Mouse (Mus musculus): ENCODE measurements around the gene Nup62.
"Not testable (repeated sequence)": the region's sequence is repeated elsewhere in the genome, so short reads cannot be mapped to it uniquely, and the experiment has no call there.

Gene Nup62

DNA sequence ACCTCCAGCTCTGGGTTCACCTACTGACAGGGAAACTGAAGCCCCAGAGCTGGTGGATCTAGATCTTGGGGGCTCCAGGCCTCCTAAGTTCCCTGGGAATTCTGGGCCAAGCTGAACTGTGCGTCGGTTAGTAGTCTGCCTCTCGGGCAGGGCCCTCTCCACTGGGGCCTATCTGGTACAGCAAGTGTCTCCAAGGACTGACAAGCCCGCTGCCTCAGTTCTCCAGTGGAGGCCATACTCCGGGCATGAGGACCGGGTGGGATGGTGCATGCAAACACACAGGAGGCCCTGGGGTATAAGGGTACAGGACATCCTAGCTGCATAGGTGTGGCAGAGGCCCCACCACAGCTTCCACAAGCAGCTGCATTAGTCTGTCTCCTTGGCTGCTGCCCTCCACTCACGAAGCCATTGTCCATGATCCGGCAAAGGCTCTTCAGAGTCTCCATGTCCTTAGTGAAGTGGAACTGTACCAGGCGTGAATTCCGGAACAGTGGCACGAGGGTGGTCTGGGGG, 48.1 kb downstream of the Nup62 start:
- no peak for DNase-seq (ENCODE audit: low spot score)

DNA sequence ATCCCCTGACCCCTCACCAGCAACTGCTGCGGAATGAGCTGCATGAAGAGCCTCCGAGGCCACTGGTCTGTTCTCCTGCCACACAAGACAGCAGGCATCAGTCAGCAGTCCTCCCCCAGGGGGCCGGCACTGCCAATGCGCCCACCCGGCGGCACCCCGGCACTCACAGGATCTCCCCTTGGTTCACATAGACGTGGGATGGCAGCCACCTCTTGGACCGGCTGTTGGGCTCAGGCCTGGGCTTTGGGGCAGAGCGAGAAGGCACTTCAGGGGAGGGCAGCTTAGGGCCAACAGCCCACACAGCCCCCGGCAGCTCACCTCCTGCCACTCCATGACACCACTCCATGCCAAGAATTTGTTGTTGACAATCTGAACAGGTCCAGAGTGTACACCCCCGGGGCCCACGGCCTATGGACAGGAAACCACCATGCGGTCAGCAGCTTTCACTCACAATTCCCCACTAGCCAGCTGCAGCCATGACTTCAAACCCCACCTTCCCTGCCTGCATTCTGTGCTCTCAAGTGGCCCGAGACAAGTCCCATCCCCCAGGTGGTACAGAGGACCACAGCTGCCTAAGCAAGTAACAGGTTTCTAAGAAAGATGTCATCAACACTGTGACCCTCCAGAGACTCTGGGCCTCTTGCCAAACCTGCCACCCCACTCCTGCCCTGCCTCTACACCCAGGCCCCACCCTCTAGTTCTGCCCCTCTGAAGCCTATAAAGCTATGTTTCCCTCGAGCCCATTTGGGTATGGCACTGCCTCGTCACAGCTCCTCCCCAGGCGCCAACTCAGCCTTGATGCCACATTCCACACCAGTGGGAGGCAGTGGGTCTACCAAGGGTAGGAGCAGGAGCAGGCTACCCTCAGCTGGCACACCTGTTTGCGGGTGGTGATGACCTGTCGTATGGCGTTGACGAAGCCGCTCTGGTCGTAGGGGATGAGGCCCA, 49.0 kb downstream of the Nup62 start:
- peak; percentile 59 for DNase-seq (ENCODE audit: low spot score)

DNA sequence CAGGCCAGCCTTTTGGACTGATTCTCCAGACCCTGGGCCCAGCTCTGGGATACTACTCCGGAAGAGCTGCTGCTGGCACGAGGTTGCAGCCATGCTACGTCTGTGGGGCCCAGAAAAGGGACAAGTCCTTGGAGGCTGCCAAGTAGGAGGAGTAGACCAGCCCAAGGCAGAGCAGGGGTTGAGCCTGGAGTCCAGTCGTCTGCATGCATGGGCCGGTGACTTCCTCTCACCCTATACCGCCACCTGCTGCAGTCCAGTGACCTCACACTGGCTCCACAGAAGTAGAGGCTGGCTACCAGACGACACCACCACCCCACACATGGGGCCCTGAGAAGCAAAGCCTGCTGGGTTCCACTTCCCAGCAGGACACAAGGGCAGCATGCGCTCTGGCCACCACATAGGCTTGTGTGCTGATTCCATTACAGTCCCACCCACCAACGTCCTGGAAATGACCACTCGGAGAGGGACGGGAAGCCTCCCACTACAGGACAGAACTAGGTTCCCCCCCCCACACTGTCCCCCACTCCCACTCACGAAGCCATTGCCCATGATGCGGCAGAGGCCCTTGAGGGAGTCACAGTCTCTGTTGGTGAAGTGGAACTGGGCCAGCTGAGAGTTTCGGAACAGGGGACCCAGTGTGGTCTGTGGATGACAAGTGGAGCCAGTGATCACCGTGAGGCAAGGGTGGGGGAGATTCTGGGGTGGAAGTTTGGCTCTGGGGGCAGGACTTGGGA, 50.6 kb downstream of the Nup62 start:
- peak; percentile 88 for DNase-seq (ENCODE audit: low spot score)

DNA sequence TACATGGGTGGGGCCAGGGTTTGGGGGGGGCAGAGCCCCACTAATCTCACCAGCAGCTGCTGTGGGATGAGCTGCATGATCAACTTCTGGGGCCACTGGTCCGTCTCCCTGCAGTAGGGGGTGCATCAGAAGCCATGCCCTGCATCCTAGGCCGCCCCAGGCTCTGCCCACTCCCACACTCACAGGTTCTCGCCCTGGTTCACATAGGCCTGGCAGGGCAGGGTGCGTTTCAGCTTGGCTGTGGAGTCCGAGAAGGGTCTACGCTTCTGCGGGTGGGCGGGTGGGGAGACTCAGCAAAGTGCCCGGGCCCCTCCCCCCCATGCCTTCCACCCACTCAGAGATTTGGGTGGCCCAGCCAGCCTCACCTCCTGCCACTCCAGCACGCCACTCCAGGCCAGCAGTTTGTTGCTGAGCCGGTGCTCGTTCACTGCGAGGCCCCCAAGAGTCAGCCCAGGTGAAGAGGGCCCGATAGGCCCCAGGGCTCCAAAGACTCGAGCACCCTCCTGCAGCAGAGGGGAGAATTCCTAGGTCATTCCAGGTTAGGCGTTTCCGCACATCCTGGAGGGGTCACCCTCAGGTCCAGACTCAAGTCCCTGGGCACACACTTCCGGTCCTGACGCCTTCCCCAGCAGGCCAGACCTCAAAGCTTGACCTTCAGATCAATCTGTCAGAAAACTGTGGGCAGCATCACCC, 51.3 kb downstream of the Nup62 start:
- no peak for DNase-seq (ENCODE audit: low spot score)

DNA sequence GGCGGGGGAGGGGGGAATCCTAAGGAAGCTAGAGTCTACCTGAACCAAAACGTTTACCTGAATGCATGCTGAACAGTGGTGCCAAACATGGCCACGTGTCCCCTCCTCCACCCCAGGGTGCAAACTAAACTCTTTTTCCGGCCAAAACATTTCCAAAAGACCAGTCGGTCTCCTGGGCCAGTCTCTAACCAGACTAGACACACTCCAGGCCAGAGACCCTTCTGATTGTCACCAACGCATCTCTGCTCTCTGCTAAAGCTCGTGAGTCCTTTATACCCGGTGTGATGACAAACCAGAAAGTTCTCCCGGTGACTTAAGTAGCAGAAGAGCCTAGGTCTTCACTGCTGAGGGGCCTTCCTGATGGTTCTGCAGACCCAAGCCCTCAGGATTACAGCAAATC, 51.9 kb downstream of the Nup62 start:
- no peak for DNase-seq (ENCODE audit: low spot score)

DNA sequence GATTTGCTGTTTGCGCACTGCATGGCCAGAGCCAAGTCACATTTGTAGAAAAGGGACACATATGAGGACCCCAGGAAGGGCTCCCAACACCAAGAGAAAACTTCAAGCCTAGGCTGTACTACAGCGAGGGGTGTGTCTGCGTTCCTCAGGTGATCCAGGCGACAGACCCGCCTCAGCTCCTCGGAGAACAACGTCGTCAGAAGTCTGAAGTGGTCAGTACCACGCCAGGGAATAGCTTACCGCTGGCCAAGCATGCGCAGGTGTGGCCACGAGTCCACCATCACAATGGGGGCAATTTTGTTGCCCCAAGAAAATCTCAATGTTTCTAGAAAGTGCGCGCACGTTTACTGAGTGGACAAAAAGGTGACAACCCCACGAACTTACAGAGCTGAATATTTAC, 52.6 kb downstream of the Nup62 start:
- no peak for DNase-seq (ENCODE audit: low spot score)

DNA sequence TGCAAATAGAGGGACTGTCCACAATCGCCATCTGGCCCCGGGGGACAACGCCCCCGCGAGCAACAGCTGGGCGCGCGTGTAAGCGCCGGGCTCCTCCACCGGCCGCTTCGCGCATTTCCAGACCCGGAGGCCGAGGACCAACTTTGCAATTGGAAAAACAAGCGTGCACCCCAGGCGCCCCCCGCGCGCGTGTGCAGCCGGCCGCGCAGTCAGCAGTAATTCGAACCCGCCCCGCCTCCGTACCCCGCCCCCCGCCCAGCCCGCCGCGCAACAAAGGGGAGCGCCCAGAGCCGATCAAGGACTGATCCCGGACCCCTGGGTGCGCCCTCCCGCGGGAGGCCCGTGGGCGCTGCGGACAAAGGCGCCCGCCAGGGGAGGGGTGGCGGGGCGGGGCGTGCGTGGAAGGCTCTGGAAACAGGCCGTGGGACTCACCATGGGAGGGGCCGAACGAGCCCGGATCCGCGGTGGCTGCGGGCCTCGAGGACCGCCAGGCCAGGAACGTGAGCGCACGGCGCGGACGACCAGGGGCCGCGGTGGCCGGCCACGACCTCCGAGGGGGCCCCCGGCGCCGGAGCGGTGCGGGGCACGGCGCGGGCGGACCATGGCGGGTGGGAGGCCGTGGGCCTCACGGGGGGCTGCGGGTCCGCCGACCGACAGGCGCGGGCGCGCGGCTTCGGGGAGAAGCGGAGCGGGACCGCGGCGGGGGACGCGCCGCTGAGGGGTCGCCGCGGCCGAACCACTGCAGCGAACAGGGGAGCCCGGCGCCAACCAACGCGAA, 53.2 kb downstream of the Nup62 start:
- peak; percentile 73 for DNase-seq (ENCODE audit: low spot score)

DNA sequence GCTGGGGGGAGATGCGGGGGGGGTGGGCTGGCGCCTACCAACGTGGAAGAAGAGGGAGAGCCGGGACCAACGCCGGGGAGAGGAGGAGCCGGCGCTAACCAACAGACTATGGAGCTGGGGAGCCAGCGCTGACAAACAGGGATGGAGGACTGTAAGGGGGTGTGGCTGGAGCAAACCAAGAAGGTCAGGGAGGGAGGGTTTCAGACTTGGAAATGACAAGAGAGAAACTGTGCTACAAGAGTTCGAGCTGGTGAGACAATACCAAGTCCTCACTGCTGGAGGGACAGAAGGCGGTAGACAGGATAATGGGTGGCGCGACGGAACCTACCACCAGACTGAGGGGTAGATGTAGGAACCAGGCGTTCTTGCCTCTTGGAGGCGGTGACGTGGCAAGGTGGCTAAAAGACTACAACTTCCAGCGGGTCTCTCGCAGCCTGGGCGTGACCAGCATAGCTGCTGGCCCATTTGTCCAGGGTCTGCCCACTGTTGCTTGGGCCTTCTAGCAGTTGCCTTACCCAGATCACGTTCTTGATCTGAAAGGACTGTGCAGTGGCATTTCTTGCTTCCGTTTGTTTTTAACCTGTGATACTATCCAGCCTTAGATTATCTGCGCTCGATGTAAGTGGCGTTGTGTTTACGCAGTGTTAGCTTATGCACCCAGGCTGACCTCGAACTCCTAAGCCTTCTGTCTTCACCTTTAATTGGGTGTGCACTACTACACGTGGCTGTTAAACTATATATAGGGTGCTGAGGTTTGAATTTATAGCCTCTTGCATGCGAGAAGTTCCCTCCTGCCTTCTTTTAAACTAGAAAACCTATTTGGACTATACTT, 54.0 kb downstream of the Nup62 start, which contains the start of gene Ptov1:
Gene Ptov1, minus strand, starts transcription at position 92 of the 832 bp plus-strand sequence.
- DNase-seq (ENCODE audit: low spot score) = peak; percentile 95

DNA sequence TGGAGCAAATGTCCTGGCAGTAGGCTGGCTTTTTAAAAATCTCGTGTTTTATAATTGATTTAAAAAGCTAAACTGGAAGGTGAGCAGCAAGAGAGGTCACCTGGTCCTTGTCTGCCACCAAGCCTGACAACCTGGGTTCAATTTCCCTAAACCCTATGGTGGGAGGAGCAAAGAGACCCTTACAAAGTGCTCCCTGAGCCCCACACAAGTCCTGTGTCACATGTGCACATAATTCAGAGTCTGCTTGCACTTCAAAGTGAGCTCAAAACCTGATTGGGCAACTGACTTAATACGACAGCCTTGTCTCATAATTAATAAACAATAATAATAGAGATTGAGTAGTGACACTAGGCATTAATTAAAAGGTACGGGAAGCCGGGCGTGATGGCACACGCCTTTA, 54.7 kb downstream of the Nup62 start:
- no peak for DNase-seq (ENCODE audit: low spot score)

DNA sequence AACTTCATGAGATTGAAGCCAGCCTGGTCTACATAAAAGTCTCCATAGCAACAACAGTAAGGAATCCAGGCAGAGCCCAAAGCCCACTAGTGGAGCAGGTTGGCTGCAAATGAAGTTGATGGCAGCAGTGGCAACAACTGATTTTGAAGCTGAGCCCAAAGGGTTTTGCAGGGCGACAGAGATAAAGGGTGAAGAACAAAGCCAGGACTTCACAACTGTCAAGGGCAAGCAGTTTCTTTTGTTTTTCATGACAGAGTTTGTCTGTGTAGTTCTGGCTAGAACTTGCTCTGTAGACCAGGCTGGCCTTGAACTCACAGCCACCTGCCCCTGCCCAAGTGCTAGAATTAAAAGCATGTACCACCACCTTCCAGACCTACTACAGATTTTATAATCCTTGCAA, 55.3 kb downstream of the Nup62 start:
- DNase-seq (ENCODE audit: low spot score) = no peak

DNA sequence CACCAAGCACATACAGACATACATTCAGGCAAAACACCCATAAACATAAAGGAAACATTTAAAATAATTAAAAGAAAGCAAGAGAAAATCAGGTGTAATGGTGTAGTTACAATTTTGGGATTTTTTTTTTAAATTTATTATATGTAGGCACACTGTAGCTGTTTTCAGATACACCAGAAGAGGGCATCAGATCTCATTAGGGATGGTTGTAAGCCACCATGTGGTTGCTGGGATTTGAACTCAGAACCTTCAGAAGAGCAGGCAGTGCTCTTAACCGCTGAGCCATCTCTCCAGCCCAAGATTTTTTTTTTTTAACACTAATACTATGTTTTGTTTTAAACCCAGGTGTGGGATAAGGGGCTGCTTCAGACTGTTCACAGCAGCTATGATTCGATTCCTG, 55.9 kb downstream of the Nup62 start:
- DNase-seq (ENCODE audit: low spot score) = not testable (repeated sequence)

DNA sequence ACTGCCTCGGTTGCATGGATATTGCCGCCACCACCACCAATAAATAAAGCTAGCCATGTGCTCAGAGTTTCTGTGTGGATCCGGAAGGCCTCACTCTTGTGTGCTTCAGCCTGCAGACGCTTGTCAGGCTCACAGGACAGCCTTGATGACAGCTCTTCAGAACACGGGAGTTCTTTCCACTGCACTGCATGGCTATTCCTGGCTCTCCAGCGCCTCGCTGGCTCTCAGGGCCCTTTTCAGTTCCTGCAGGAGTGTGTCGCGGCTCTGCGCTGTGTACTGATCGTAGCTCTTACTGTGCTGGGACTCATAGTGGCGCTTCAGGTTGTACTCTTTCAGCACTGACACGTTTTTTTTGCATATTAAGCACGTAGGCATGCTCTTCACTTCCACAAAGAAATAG, 61.9 kb downstream of the Nup62 start:
- no peak for DNase-seq (ENCODE audit: low spot score)

Measured in MN1 (cell line).